Mouse (Mus musculus) E14TG2a.4 (cell line): ENCODE data around the gene Snapc4.

Experiments used
- H3K27me3 ChIP-seq: 2 replicates; pipeline ENCODE4 v1.6.1; 2014; ENCODE audit warnings: low read length, control low read depth; ENCODE audit not compliant: insufficient read depth
- H3K36me3 ChIP-seq: 2 replicates; pipeline ENCODE4 v1.6.1; 2014; ENCODE audit warnings: low read length, control low read depth; ENCODE audit not compliant: insufficient read depth
- H3K4me1 ChIP-seq: replicated peaks from 2 replicates; pipeline ENCODE4 v1.6.1; 2014; ENCODE audit warnings: low read depth, low read length, control low read depth
- H3K4me3 ChIP-seq: replicated peaks from 2 replicates; pipeline ENCODE4 v1.5.1; 2014; ENCODE audit warnings: mild to moderate bottlenecking, low read length
- H3K9me3 ChIP-seq: 2 replicates; pipeline ENCODE4 v1.6.1; 2014; ENCODE audit warnings: low read length, control low read depth
- CTCF ChIP-seq: conservative IDR thresholded peaks from 2 replicates; pipeline ENCODE4 v1.5.1; 2014; ENCODE audit warnings: low read length
- NANOG ChIP-seq: IDR thresholded peaks from 2 replicates; pipeline ENCODE4 v1.6.1; 2014; ENCODE audit warnings: borderline replicate concordance, low read length, mixed read lengths
- POU5F1 ChIP-seq: IDR thresholded peaks from 2 replicates; pipeline ENCODE4 v1.6.1; 2014; ENCODE audit warnings: low read length, borderline replicate concordance

Snapc4 gene

DNA sequence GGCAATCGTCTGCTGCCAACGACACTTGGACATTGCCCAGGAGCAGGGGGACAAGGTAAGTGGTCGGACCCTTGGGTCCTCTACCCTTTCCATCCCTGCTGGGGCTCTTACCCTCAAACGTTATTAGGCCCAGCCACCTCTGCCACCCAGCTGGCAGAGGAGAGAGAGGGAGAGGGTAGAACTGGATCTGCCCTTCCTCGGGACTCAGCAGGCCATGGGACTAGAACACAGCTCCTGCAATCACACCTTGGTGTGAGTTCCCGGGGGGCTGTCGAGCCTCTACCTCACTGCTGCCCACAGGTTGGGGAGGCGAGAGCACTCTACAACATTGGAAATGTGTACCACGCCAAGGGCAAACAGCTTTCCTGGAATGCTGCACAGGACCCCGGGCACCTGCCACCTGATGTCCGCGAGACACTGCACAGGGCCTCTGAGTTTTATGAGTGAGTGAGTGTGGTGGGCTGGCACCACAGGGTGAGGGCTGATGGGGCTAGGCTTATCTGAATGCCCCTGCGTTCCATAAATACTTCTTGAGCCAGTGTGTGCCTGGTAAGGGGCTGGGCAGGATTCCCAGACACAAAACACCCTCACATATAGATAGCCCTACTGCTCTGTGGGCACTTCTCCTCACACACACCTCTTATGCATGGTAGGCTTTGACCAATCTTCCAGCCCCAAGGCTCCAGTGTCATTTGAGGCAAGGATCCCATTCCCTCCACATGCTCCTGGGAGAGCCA is 56.7 kb downstream of the Snapc4 start:
- H3K4me3 ChIP-seq, result 0 out of 2 replicates have a peak overlapping the region, but pooled peaks have one; percentile 13
- H3K36me3 ChIP-seq, result no peaks in the 10 kb centered on the region
- peaks cover 49% of the 10 kb centered on the region for H3K4me1 ChIP-seq
- no peaks in the 10 kb centered on the region; the same call in 1 of the 2 replicates for H3K27me3 ChIP-seq
- H3K9me3 ChIP-seq, result no peaks in the 10 kb centered on the region
- no peak for TF ChIP-seq NANOG
- TF ChIP-seq CTCF, result no peak
- TF ChIP-seq POU5F1, result no peak

DNA sequence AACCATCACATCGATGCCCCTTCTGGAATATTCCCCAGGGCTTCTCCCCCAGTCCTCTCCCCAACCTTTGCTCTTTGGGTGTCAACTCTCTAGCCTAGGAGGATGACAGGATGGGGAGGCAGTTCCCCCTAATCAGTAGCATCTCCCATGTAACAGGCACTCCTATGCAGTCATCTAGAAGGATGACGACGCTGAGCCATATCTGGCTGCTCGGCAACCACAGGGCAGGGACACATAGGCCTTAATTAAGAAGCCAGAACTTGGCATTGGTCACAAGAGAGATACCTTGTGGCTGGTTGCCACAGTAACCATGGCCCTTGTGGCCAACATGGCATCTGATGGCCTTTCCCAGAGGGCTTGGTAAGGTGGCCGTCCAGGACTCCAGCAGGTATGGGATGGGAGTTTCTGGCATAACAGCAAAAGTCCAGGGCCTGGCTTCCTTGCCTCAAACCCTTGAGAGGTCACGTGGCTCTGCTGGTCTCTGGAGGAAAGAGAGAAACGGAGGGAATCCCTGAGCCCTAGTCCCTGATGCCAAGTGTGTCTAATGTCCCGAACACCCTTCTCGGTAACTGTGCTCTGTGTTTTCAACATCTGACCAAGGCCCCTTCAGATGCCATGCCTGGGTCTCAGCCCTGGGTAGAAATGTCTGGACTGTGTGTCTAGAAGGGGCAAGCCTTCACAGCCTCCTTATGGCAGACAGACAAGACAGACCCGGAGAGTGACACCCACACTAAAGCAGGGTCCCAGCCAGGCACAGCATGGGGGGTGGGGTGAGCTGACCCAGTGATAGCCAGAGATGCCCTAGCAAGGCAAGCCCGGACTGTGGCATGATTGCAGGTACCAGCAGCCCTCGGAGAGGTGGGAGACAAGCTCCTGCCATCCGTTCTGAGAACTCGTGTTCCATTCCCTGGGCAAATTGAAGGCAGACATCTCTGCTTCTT is 59.9 kb downstream of the Snapc4 start:
- Histone ChIP-seq H3K4me1 (peaks cover 36% of the 10 kb centered on the region), H3K27me3 (peaks cover 30% of the 10 kb centered on the region)
- TF ChIP-seq POU5F1, result no peak
- TF ChIP-seq NANOG, result no peak
- TF ChIP-seq CTCF, result no peak

DNA sequence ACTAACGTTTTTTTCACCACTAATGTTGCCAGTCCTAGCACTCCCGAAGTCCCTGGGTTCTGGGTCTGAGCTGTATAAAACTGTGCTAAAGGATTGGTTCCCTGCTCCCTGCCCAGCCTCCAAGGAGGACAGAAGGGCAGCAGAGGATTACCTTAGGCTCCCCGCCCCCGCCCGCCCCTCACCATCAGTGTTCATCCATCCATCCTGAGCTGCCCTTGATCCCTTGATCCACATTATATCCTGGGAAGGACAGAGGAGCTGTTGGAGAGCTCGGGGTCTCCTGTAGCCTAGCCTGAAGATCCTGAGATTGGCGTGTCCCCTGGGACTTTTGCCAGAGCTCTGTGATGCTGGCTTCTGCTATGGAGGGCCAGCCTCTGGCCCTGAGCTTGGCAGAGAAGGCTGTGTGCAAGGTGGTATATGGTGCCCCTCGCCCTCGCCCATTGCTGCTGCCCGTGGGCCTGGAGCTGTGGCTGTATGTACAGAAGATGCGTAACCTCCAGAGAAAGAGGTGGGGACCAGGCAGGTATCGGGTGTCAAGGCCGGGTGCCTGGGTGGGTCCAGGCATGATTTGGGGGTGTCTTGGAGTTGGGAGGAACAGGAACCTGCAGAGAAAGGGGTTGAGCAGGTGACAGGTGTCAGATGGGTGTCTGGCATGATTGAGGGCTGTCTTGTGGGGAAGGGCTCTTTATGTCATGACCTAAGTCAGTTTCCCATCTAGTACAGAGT is 60.8 kb downstream of the Snapc4 start:
- H3K4me3 ChIP-seq, result no peak overlapping the region
- TF ChIP-seq POU5F1 (no peak), CTCF (no peak), NANOG (no peak)
- peaks cover 32% of the 10 kb centered on the region for H3K4me1 ChIP-seq
- no peaks in the 10 kb centered on the region for H3K36me3 ChIP-seq
- H3K9me3 ChIP-seq, result no peaks in the 10 kb centered on the region
- peaks cover 33% of the 10 kb centered on the region for H3K27me3 ChIP-seq

More for the DNA sequence above, 59.9 kb downstream of the Snapc4 start:
- Histone ChIP-seq H3K36me3 (no peaks in the 10 kb centered on the region), H3K4me3 (no peak overlapping the region), H3K9me3 (no peaks in the 10 kb centered on the region)

DNA sequence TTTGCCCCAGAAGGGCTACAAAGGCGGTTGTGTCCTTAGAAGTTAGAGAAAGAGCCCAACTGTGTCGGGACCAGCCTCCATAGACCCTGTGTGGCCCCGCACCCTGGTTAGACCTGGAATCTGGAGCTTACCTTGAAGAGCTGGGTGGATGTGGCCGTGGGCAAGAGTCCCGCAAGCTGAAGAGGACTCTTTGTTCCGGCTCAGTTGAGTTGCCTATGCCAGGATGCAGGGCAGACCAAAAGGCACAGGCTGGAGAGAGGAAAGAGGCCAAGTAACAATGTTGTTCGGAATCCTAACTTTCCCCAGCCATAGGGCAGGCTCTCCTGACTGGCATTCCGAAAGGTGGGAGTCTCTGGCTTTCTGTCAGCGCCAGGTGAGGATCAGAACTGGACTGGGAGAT is 61.3 kb downstream of the Snapc4 start:
- Histone ChIP-seq H3K4me1 (peaks cover 32% of the 10 kb centered on the region), H3K9me3 (no peaks in the 10 kb centered on the region), H3K36me3 (no peaks in the 10 kb centered on the region), H3K4me3 (no peak overlapping the region), H3K27me3 (peaks cover 33% of the 10 kb centered on the region)
- TF ChIP-seq NANOG, result no peak
- TF ChIP-seq CTCF, result no peak
- no peak for TF ChIP-seq POU5F1

DNA sequence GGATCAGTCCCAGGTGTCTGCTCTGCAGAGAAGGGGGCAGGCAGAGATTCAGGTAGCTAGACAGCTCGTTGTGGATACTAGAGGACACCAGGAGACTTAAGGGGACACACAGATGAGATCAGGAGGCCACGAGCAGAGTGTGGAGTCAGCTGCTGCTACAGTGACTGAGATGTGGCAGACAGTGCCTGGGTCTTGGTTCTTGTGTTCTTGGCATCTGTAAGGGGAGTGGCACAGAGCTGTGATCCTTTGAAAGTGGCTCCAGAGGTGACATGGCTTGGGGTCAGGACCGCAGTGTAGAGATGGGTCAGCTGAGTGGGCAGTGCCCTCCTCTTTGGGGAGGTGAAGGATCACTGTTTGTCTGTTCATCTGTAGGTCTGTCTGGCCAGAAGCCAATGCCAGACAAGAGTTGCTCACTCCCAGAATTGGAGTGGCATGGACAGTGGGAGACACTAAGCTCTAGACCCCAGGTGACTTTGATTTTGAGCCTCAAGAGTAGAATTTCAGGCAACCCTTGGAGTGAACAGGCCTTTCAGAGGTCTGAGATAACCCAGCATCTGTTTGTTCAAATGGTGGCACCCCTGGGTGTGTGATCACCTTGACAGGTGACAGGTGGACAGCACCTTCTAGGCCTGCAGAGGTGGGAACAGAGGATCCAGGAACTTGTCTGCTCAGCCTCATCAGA is 62.3 kb downstream of the Snapc4 start:
- no peak overlapping the region for H3K4me3 ChIP-seq
- H3K4me1 ChIP-seq, result peaks cover 31% of the 10 kb centered on the region
- peaks cover 33% of the 10 kb centered on the region for H3K27me3 ChIP-seq
- H3K36me3 ChIP-seq, result no peaks in the 10 kb centered on the region
- TF ChIP-seq CTCF (no peak), POU5F1 (no peak)
- no peaks in the 10 kb centered on the region for H3K9me3 ChIP-seq

DNA sequence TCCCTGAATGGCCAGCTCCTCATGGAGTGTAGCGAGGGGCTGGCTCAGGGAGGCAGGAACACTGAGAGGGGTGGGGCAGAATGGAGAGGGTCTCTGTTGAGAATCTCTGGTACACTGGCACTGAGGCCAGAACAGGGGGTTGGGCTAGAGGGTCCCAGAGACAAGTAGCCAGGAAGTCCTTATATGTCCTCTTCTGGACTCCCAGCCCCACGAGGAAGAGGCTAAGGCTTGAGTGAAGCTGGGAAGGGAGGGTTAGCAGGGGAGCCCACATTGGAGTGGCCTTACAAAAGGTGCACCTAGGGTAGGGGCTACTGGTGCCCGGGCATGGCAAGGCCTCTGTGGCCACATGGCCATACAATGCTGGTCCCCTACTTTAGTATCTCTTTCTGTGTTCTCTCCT is 63.1 kb downstream of the Snapc4 start:
- H3K4me3 ChIP-seq, result no peak overlapping the region
- peaks cover 31% of the 10 kb centered on the region for H3K4me1 ChIP-seq
- peaks cover 33% of the 10 kb centered on the region for H3K27me3 ChIP-seq
- no peaks in the 10 kb centered on the region for H3K36me3 ChIP-seq
- TF ChIP-seq NANOG (no peak), POU5F1 (no peak), CTCF (no peak)
- H3K9me3 ChIP-seq, result no peaks in the 10 kb centered on the region

DNA sequence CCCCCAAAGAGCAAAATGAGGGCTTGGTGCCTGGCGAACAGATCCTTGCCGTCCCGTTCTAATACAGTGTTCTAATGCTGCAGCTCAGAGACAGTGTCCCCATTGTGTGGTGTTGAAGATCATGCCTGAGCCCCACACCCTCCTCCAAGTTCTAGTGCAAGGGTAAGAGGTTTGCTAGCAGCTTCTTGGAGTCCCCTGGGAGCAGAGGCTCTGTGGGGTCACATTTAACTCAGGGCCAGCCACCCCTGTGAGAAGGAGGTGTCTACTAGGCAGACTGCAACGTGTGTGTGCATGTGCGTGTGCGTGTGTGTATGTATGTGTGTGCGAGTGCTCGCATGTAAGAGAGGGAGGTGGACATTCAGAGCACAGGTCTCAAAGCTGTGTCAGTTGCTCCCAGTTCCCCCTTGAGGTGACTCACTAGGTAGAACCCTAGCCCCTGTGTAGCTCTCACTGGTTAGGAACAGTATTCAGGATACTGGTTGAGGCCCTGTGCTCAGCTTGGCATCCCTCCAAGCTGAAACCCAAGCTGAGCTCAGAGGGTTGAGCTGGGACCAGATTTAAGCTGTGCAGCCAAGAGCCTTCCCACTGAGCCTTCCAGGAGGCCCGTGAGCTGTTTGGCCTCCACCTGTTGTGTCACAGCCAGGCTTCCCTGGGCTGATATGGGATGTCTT is 63.7 kb downstream of the Snapc4 start:
- Histone ChIP-seq H3K4me1 (peaks cover 31% of the 10 kb centered on the region), H3K4me3 (peak overlapping the region; percentile 86; the same call in 1 of the 2 replicates), H3K27me3 (peaks cover 33% of the 10 kb centered on the region), H3K36me3 (no peaks in the 10 kb centered on the region), H3K9me3 (no peaks in the 10 kb centered on the region)
- TF ChIP-seq CTCF, result no peak
- TF ChIP-seq POU5F1, result no peak
- TF ChIP-seq NANOG, result no peak
